Mouse (Mus musculus): Measurements from ENCODE around the gene Il1r1. TPM values are rescaled to one million over a fixed set of nuclear protein-coding genes. Genes with fewer than 3 reads are reported as not detected.

The Il1r1 gene
- total and polyA plus RNA-seq, 3 experiments, result 0.22 TPM; not detected in 2

DNA sequence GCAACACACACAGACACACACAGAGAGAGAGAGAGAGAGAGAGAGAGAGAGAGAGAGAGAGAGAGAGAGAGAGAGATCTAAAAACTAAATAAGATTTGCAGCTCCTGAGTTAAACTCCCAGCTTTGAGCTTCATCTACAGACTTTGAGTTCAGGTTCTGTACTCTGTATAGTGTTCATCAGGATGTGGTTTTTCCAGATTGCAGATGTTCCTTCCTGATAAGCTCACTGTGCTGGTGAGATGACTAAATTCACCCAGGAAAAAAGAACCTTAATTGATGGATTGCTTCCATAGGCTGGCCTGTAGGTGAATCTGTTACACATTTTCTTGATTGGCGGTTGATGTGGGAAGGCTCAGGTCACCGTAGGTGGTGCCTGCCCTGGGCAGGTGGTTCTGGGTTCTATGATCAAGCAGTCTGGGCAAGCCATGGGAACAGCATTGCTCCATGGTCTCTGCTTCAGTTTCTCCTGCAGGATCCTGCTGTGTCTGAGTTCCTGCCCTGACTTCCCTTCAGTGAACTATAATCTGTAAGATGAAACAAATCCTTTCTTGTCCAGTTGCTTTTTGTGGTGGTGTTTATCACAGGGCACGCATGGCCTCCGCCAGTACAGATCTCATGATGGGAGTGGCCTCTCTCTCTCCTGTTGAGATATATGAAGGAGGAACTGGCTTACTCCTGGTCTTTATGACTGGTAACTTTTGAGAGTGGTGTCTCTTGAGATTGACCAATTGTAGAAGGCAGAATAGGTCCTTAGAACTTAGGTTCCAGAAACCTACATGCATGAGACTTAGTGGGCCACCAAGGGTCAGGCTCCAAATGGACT, 11.3 kb upstream of the Il1r1 start:
- ATAC-seq (ENCODE audit: extremely low read depth, insufficient number of reproducible peaks, low FRiP score, poor library complexity, severe bottlenecking), result no peak
- TF ChIP-seq GATA1 (IDR thresholded peaks at IDR 0.05; ENCODE audit: borderline replicate concordance, low read length) (no peak), CTCF (IDR thresholded peaks at IDR 0.05; ENCODE audit: low read depth, low read length) (no peak), TAL1 (conservative IDR thresholded peaks at IDR 0.05; ENCODE audit: low read depth, low read length) (no peak), POLR2AphosphoS5 (IDR thresholded peaks at IDR 0.05; ENCODE audit: insufficient replicate concordance, low read depth, low read length) (no peak)

DNA sequence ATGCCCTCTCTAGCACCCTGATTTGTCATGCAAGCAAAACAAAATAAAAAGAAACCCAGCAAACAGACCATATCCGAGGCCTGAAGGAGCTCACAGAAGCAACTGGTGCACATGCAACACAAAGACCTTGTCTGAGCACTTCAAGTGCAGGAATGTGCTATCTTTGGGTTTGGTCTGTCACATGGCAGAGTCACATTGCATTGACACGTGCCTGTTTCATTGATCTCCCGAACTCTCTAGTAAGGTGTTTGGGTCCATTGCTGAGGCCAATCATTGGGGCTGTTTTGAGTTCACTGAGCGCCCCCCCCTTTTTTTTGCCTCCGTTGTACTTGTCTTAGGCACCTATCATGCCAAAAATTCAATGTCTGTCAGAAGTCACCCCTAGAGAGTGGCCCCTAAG, 7.4 kb upstream of the Il1r1 start:
- DNase-seq (ENCODE audit: low spot score), result no peak
- Histone ChIP-seq H3K4me3 (ENCODE audit: low read depth, low read length) (no peak overlapping the region), H3K9me3 (replicated peaks) (no peaks in the 10 kb centered on the region), H3K36me3 (replicated peaks) (no peaks in the 10 kb centered on the region), H3K27me3 (ENCODE audit: insufficient read depth, low read length) (peaks cover 11% of the 10 kb centered on the region), H3K4me1 (ENCODE audit: insufficient read depth, low read depth, low read length) (peaks cover 4% of the 10 kb centered on the region; the same call in 1 of the 2 replicates)
- TF ChIP-seq GATA1 (IDR thresholded peaks at IDR 0.05; ENCODE audit: borderline replicate concordance, low read length) (no peak), GATA2 (IDR thresholded peaks at IDR 0.05; ENCODE audit: borderline replicate concordance, low read depth, low read length) (no peak), POLR2AphosphoS5 (IDR thresholded peaks at IDR 0.05; ENCODE audit: insufficient replicate concordance, low read depth, low read length) (no peak), TAL1 (conservative IDR thresholded peaks at IDR 0.05; ENCODE audit: low read depth, low read length) (no peak), CTCF (IDR thresholded peaks at IDR 0.05; ENCODE audit: low read depth, low read length) (no peak)
- no peak for ATAC-seq (ENCODE audit: extremely low read depth, insufficient number of reproducible peaks, low FRiP score, poor library complexity, severe bottlenecking)

More for the DNA sequence above, 11.3 kb upstream of the Il1r1 start:
- no peak for DNase-seq (ENCODE audit: low spot score)
- Histone ChIP-seq H3K36me3 (replicated peaks) (no peaks in the 10 kb centered on the region), H3K4me1 (ENCODE audit: insufficient read depth, low read depth, low read length) (peaks cover 4% of the 10 kb centered on the region; the same call in 1 of the 2 replicates), H3K9me3 (replicated peaks) (no peaks in the 10 kb centered on the region), H3K4me3 (ENCODE audit: low read depth, low read length) (no peak overlapping the region), H3K27me3 (ENCODE audit: insufficient read depth, low read length) (peaks cover 4% of the 10 kb centered on the region)

DNA sequence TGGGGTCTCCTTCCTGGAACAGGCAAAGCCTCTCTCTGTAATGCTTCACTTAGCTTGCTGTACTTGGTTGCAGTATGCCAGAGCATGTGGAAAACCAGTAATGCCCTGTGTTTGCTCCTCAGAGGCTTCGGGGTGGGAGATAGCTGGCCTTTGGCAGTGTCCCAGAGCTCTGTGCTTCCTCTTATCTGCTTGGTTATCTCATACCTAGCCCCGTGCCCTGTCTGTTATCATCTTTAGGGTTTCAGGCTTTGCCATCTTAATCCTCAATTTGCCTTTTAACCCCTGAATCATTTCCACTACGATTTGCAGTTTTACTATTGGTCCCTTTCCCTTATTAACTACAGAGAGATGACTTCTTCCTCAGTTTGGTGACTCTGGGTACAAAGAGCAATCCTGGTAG, 6.3 kb upstream of the Il1r1 start:
- TF ChIP-seq POLR2AphosphoS5 (IDR thresholded peaks at IDR 0.05; ENCODE audit: insufficient replicate concordance, low read depth, low read length) (no peak), TAL1 (conservative IDR thresholded peaks at IDR 0.05; ENCODE audit: low read depth, low read length) (no peak), GATA2 (IDR thresholded peaks at IDR 0.05; ENCODE audit: borderline replicate concordance, low read depth, low read length) (no peak), CTCF (IDR thresholded peaks at IDR 0.05; ENCODE audit: low read depth, low read length) (no peak), GATA1 (IDR thresholded peaks at IDR 0.05; ENCODE audit: borderline replicate concordance, low read length) (no peak)
- H3K4me1 ChIP-seq (ENCODE audit: insufficient read depth, low read depth, low read length), result peaks cover under 1% of the 10 kb centered on the region; the same call in 1 of the 2 replicates
- no peak for DNase-seq (ENCODE audit: low spot score)
- no peak overlapping the region for H3K4me3 ChIP-seq (ENCODE audit: low read depth, low read length)
- no peaks in the 10 kb centered on the region for H3K36me3 ChIP-seq (replicated peaks)
- ATAC-seq (ENCODE audit: extremely low read depth, insufficient number of reproducible peaks, low FRiP score, poor library complexity, severe bottlenecking), result no peak
- H3K9me3 ChIP-seq (replicated peaks), result no peaks in the 10 kb centered on the region
- H3K27me3 ChIP-seq (ENCODE audit: insufficient read depth, low read length), result peaks cover 19% of the 10 kb centered on the region

DNA sequence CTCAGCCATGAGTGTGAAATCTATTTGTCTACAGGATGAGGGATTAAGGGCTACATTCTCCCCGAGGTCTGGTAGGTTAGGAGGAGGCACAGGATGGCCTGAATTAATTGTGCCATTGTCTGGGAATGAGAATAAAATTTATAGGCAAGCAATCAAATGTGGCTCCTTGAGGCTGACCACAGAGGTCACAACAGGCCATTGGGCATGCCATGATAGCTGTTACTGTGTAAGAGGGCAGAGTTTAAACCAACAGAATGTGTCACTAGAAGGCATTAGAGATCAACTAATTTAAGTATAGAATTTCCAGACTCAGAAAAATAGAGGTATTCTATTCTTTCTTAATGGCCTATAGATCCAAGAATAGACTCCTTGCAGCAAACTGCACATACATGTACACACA, 4.3 kb upstream of the Il1r1 start:
- TF ChIP-seq GATA2 (IDR thresholded peaks at IDR 0.05; ENCODE audit: borderline replicate concordance, low read depth, low read length) (no peak), POLR2AphosphoS5 (IDR thresholded peaks at IDR 0.05; ENCODE audit: insufficient replicate concordance, low read depth, low read length) (no peak), CTCF (IDR thresholded peaks at IDR 0.05; ENCODE audit: low read depth, low read length) (no peak), TAL1 (conservative IDR thresholded peaks at IDR 0.05; ENCODE audit: low read depth, low read length) (no peak), GATA1 (IDR thresholded peaks at IDR 0.05; ENCODE audit: borderline replicate concordance, low read length) (no peak)
- Histone ChIP-seq H3K9me3 (replicated peaks) (no peaks in the 10 kb centered on the region), H3K4me3 (ENCODE audit: low read depth, low read length) (no peak overlapping the region), H3K36me3 (replicated peaks) (no peaks in the 10 kb centered on the region), H3K4me1 (ENCODE audit: insufficient read depth, low read depth, low read length) (no peaks in the 10 kb centered on the region), H3K27me3 (ENCODE audit: insufficient read depth, low read length) (peaks cover 26% of the 10 kb centered on the region)
- ATAC-seq (ENCODE audit: extremely low read depth, insufficient number of reproducible peaks, low FRiP score, poor library complexity, severe bottlenecking) (no peak), DNase-seq (ENCODE audit: low spot score) (no peak)

DNA sequence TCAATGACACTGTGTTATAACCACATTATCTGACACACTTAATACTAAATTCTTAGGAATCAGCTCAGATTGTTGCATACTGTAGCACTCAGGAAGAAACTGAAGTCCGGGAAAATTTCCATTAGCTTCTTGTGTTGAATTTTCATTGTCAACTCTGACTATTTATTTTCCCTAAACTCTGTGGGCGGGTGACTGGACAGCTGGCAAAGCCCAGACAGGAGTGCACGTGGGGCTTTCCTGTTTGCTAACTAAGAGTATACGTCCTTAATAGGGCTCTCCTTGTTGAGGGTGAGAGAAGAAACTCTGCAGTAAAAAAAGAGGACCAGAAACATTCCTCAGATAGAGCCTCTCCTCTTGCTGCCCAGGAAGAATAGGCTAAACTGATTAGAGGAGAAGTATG, 3.0 kb upstream of the Il1r1 start:
- no peaks in the 10 kb centered on the region for H3K4me1 ChIP-seq (ENCODE audit: insufficient read depth, low read depth, low read length)
- ATAC-seq (ENCODE audit: extremely low read depth, insufficient number of reproducible peaks, low FRiP score, poor library complexity, severe bottlenecking), result no peak
- no peaks in the 10 kb centered on the region for H3K36me3 ChIP-seq (replicated peaks)
- peaks cover 26% of the 10 kb centered on the region for H3K27me3 ChIP-seq (ENCODE audit: insufficient read depth, low read length)
- DNase-seq (ENCODE audit: low spot score), result no peak
- TF ChIP-seq TAL1 (conservative IDR thresholded peaks at IDR 0.05; ENCODE audit: low read depth, low read length) (no peak), GATA1 (IDR thresholded peaks at IDR 0.05; ENCODE audit: borderline replicate concordance, low read length) (no peak), CTCF (IDR thresholded peaks at IDR 0.05; ENCODE audit: low read depth, low read length) (no peak), GATA2 (IDR thresholded peaks at IDR 0.05; ENCODE audit: borderline replicate concordance, low read depth, low read length) (no peak), POLR2AphosphoS5 (IDR thresholded peaks at IDR 0.05; ENCODE audit: insufficient replicate concordance, low read depth, low read length) (no peak)
- H3K4me3 ChIP-seq (ENCODE audit: low read depth, low read length), result no peak overlapping the region
- no peaks in the 10 kb centered on the region for H3K9me3 ChIP-seq (replicated peaks)

DNA sequence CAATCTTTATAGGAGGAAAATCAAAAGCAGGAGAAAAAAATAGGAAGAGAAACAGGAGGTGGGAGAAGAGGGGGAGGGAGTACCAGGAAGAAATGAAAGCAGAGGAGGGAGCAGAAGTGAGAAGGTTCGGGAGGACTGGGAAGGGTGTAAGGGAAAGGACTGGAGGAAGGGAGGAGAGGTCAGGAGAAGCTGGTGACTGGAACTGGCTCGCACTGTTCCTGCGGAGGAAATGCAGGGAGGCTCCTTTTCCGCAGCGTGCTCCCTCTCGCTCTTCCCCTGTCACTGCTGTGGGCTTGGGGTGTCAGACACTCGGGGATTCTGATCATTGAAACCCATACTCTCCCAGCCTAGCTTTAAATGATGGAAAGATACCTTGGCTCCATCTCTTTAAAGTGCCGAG, 2.2 kb upstream of the Il1r1 start:
- no peak for ATAC-seq (ENCODE audit: extremely low read depth, insufficient number of reproducible peaks, low FRiP score, poor library complexity, severe bottlenecking)
- Histone ChIP-seq H3K27me3 (ENCODE audit: insufficient read depth, low read length) (peaks cover 26% of the 10 kb centered on the region), H3K4me1 (ENCODE audit: insufficient read depth, low read depth, low read length) (no peaks in the 10 kb centered on the region), H3K4me3 (ENCODE audit: low read depth, low read length) (no peak overlapping the region), H3K9me3 (replicated peaks) (no peaks in the 10 kb centered on the region), H3K36me3 (replicated peaks) (no peaks in the 10 kb centered on the region)
- no peak for DNase-seq (ENCODE audit: low spot score)
- TF ChIP-seq GATA1 (IDR thresholded peaks at IDR 0.05; ENCODE audit: borderline replicate concordance, low read length), result no peak
- no peak for TF ChIP-seq TAL1 (conservative IDR thresholded peaks at IDR 0.05; ENCODE audit: low read depth, low read length)
- no peak for TF ChIP-seq GATA2 (IDR thresholded peaks at IDR 0.05; ENCODE audit: borderline replicate concordance, low read depth, low read length)
- TF ChIP-seq CTCF (IDR thresholded peaks at IDR 0.05; ENCODE audit: low read depth, low read length), result no peak
- no peak for TF ChIP-seq POLR2AphosphoS5 (IDR thresholded peaks at IDR 0.05; ENCODE audit: insufficient replicate concordance, low read depth, low read length)
